Mouse (Mus musculus) CH12.LX (cell line): Measurements from ENCODE around the gene Rps11. TPM values are rescaled to one million over a fixed set of nuclear protein-coding genes. Genes with fewer than 3 reads are reported as not detected.

Experiments used
- DNase-seq: peaks from one replicate; pipeline ENCODE4 v3.0.0-alpha.2; 2013; ENCODE audit errors: extremely low read depth
- H3K27ac ChIP-seq: 2 replicates; pipeline ENCODE4 v1.5.1; 2012; ENCODE audit warnings: low read depth, mild to moderate bottlenecking, control low read depth, moderate library complexity; ENCODE audit not compliant: insufficient read depth
- H3K27me3 ChIP-seq: replicated peaks from 2 replicates; pipeline ENCODE3; 2012; ENCODE audit warnings: inconsistent platforms
- H3K36me3 ChIP-seq, 2 experiments: replicated peaks in 1 of 2; 2 replicates each; pipeline versions ENCODE3 to v1.6.1; 2012; ENCODE audit warnings: inconsistent platforms in 1 of 2, low read length in 1 of 2, mild to moderate bottlenecking in 1 of 2, mixed read lengths in 1 of 2, moderate library complexity in 1 of 2; ENCODE audit not compliant: control insufficient read depth in 1 of 2, insufficient read depth in 1 of 2
- H3K4me1 ChIP-seq, 2 experiments: 2 replicates each; pipeline ENCODE4 v1.6.1; 2012; ENCODE audit warnings: inconsistent platforms in 1 of 2, moderate library complexity in 1 of 2; ENCODE audit not compliant: insufficient read depth in 2 of 2, control insufficient read depth in 1 of 2
- H3K4me2 ChIP-seq: 2 replicates; pipeline ENCODE4 v1.6.1; 2012; ENCODE audit warnings: low read depth, mild to moderate bottlenecking, control low read depth; ENCODE audit not compliant: poor library complexity, insufficient read depth, severe bottlenecking
- H3K4me3 ChIP-seq, 3 experiments: fragments of 150-350 bp in 1 of 3; sonication (generic) in 1 of 3; replicated peaks in 1 of 3; 2 replicates each; pipeline versions ENCODE3 to v1.5.1; 2011 to 2012; ENCODE audit warnings: low read depth in 2 of 3, low read length in 2 of 3, mild to moderate bottlenecking in 2 of 3, moderate library complexity in 2 of 3, control low read depth in 1 of 3, improper control_type of control experiment in 1 of 3, inconsistent platforms in 1 of 3, mixed read lengths in 1 of 3; ENCODE audit not compliant: poor library complexity in 1 of 3
- H3K79me2 ChIP-seq: replicated peaks from 2 replicates; pipeline ENCODE4 v1.6.1; 2012; ENCODE audit warnings: mild to moderate bottlenecking, moderate library complexity; ENCODE audit not compliant: control insufficient read depth, poor library complexity, insufficient read depth, severe bottlenecking; ENCODE audit errors: extremely low read depth
- H3K9ac ChIP-seq: 2 replicates; pipeline ENCODE4 v1.6.1; 2012; ENCODE audit warnings: low read depth, mild to moderate bottlenecking, control low read depth, moderate library complexity; ENCODE audit not compliant: insufficient read depth
- H3K9me3 ChIP-seq: replicated peaks from 2 replicates; pipeline ENCODE3; 2012; ENCODE audit warnings: low read length, inconsistent platforms, mixed read lengths
- BHLHE40 ChIP-seq: IDR thresholded peaks from 2 replicates; pipeline ENCODE4 v1.6.1; 2011; ENCODE audit warnings: mild to moderate bottlenecking, low read depth, low read length, improper control_type of control experiment
- CHD1 ChIP-seq: IDR thresholded peaks from 2 replicates; pipeline ENCODE4 v1.6.1; 2012; ENCODE audit warnings: low read depth, low read length, improper control_type of control experiment, inconsistent platforms
- CHD2 ChIP-seq: IDR thresholded peaks from 2 replicates; pipeline ENCODE4 v1.6.1; 2011; ENCODE audit warnings: low read length, improper control_type of control experiment
- CTCF ChIP-seq, 2 experiments: IDR thresholded peaks in 1 of 2; conservative IDR thresholded peaks in 1 of 2; 2 replicates each; pipeline ENCODE4 v1.5.1; 2011 to 2012; ENCODE audit warnings: low read depth in 2 of 2, low read length in 2 of 2, improper control_type of control experiment in 1 of 2, inconsistent platforms in 1 of 2, mild to moderate bottlenecking in 1 of 2, moderate library complexity in 1 of 2
- E2F4 ChIP-seq: IDR thresholded peaks from 2 replicates; pipeline ENCODE4 v1.6.1; 2011; ENCODE audit warnings: low read depth, low read length, improper control_type of control experiment; ENCODE audit not compliant: insufficient replicate concordance
- ELF1 ChIP-seq: IDR thresholded peaks from 2 replicates; pipeline ENCODE4 v1.6.1; 2014; ENCODE audit warnings: low read depth, mild to moderate bottlenecking, inconsistent platforms, low read length, improper control_type of control experiment
- EP300 ChIP-seq: IDR thresholded peaks from 2 replicates; pipeline ENCODE4 v1.6.1; 2011; ENCODE audit warnings: low read length, improper control_type of control experiment
- GABPA ChIP-seq: IDR thresholded peaks from 2 replicates; pipeline ENCODE4 v1.6.1; 2012; ENCODE audit warnings: low read depth, low read length, improper control_type of control experiment, inconsistent platforms; ENCODE audit not compliant: insufficient replicate concordance
- HCFC1 ChIP-seq: IDR thresholded peaks from 2 replicates; pipeline ENCODE4 v1.6.1; 2012; ENCODE audit warnings: low read depth, mild to moderate bottlenecking, inconsistent platforms, low read length, improper control_type of control experiment
- IRF4 ChIP-seq: IDR thresholded peaks from 2 replicates; pipeline ENCODE4 v1.6.1; 2014; ENCODE audit warnings: low read depth, mild to moderate bottlenecking, inconsistent platforms, low read length, improper control_type of control experiment
- JUN ChIP-seq: IDR thresholded peaks from 2 replicates; pipeline ENCODE4 v1.6.1; 2011; ENCODE audit warnings: low read depth, mild to moderate bottlenecking, low read length, improper control_type of control experiment, moderate library complexity; ENCODE audit not compliant: insufficient read depth
- JUND ChIP-seq: conservative IDR thresholded peaks from 2 replicates; pipeline ENCODE4 v1.6.1; 2011; ENCODE audit warnings: low read depth, low read length, improper control_type of control experiment
- KAT2A ChIP-seq: IDR thresholded peaks from 2 replicates; pipeline ENCODE4 v1.6.1; 2012; ENCODE audit warnings: low read length, improper control_type of control experiment, inconsistent platforms; ENCODE audit not compliant: insufficient replicate concordance
- MAFK ChIP-seq: IDR thresholded peaks from 2 replicates; pipeline ENCODE4 v1.6.1; 2011; ENCODE audit warnings: low read length, improper control_type of control experiment; ENCODE audit not compliant: insufficient replicate concordance
- MAX ChIP-seq: IDR thresholded peaks from 2 replicates; pipeline ENCODE4 v1.6.1; 2011; ENCODE audit warnings: low read length, improper control_type of control experiment
- MAZ ChIP-seq: IDR thresholded peaks from 2 replicates; pipeline ENCODE4 v1.6.1; 2012; ENCODE audit warnings: low read depth, mild to moderate bottlenecking, inconsistent platforms, low read length, improper control_type of control experiment, moderate library complexity
- MEF2A ChIP-seq: IDR thresholded peaks from 2 replicates; pipeline ENCODE4 v1.6.1; 2014; ENCODE audit warnings: low read depth, mild to moderate bottlenecking, inconsistent platforms, low read length, improper control_type of control experiment, borderline replicate concordance
- NELFE ChIP-seq: IDR thresholded peaks from 2 replicates; pipeline ENCODE4 v1.6.1; 2011; ENCODE audit warnings: low read depth, low read length, improper control_type of control experiment
- NRF1 ChIP-seq: IDR thresholded peaks from 2 replicates; pipeline ENCODE4 v1.6.1; 2014; ENCODE audit warnings: low read depth, mild to moderate bottlenecking, inconsistent platforms, low read length, improper control_type of control experiment, moderate library complexity
- PAX5 ChIP-seq: IDR thresholded peaks from 2 replicates; pipeline ENCODE4 v1.6.1; 2012; ENCODE audit warnings: low read length, inconsistent platforms, mixed read lengths
- POLR2AphosphoS2 ChIP-seq: IDR thresholded peaks from 2 replicates; pipeline ENCODE4 v1.6.1; 2011; ENCODE audit warnings: low read depth, low read length, improper control_type of control experiment
- RCOR1 ChIP-seq: conservative IDR thresholded peaks from 2 replicates; pipeline ENCODE4 v1.6.1; 2012; ENCODE audit warnings: low read depth, mild to moderate bottlenecking, inconsistent platforms, low read length, improper control_type of control experiment
- SIN3A ChIP-seq: IDR thresholded peaks from 2 replicates; pipeline ENCODE4 v1.6.1; 2012; ENCODE audit warnings: low read length, improper control_type of control experiment, inconsistent platforms
- SMC3 ChIP-seq: IDR thresholded peaks from 2 replicates; pipeline ENCODE4 v1.6.1; 2011; ENCODE audit warnings: low read depth, low read length, improper control_type of control experiment
- TBP ChIP-seq: conservative IDR thresholded peaks from 2 replicates; pipeline ENCODE4 v1.6.1; 2011; ENCODE audit warnings: low read depth, low read length, improper control_type of control experiment
- TCF12 ChIP-seq: IDR thresholded peaks from 2 replicates; pipeline ENCODE4 v1.6.1; 2014; ENCODE audit warnings: low read depth, mild to moderate bottlenecking, inconsistent platforms, low read length, improper control_type of control experiment
- UBTF ChIP-seq: IDR thresholded peaks from 2 replicates; pipeline ENCODE4 v1.6.1; 2012; ENCODE audit warnings: low read depth, mild to moderate bottlenecking, inconsistent platforms, low read length, improper control_type of control experiment, moderate library complexity
- USF1 ChIP-seq: IDR thresholded peaks from 2 replicates; pipeline ENCODE4 v1.6.1; 2014; ENCODE audit warnings: low read depth, mild to moderate bottlenecking, inconsistent platforms, low read length, improper control_type of control experiment
- ZC3H11A ChIP-seq: IDR thresholded peaks from 2 replicates; pipeline ENCODE4 v1.6.1; 2012; ENCODE audit warnings: low read depth, mild to moderate bottlenecking, inconsistent platforms, low read length, improper control_type of control experiment
- ZMIZ1 ChIP-seq: IDR thresholded peaks from 2 replicates; pipeline ENCODE4 v1.6.1; 2012; ENCODE audit warnings: low read depth, mild to moderate bottlenecking, inconsistent platforms, low read length, improper control_type of control experiment
- dilution Hi-C: fragments of 300-500 bp; cut with MboI; formaldehyde crosslinking; loops from 2 replicates; pipeline ENCODE4 v1.14.3; 2020; ENCODE audit warnings: low sequenced_read_pairs; ENCODE audit not compliant: extremely low pct_unique_long_range_greater_than_20kb, extremely low pct_ligation_motif_present
- in situ Hi-C: fragments of 300-500 bp; cut with MboI; formaldehyde crosslinking; loops from 3 replicates; pipeline ENCODE4 v1.14.3; 2019; ENCODE audit warnings: low sequenced_read_pairs, low pct_ligation_motif_present, low pct_unique_long_range_greater_than_20kb, mixed read lengths
- polyA plus RNA-seq: library from polyadenylated mRNA; unstranded; fragments of >175 nt; gene quantifications from 2 replicates; pipeline ENCODE4 v1.2.1, GENCODE M21; 2012; ENCODE audit warnings: low read depth; ENCODE audit not compliant: insufficient read length
- total RNA-seq, 2 experiments: library from RNA; depleted of rRNA; stranded (reverse); fragments of 300-350 nt in 1 of 2; fragments of >200 nt in 1 of 2; gene quantifications; 2 replicates each; pipeline ENCODE4 v1.2.3; 2012 to 2014

Rps11 gene
- total and polyA plus RNA-seq, 3 experiments = 898 to 1,839 (median 1,699) TPM

DNA sequence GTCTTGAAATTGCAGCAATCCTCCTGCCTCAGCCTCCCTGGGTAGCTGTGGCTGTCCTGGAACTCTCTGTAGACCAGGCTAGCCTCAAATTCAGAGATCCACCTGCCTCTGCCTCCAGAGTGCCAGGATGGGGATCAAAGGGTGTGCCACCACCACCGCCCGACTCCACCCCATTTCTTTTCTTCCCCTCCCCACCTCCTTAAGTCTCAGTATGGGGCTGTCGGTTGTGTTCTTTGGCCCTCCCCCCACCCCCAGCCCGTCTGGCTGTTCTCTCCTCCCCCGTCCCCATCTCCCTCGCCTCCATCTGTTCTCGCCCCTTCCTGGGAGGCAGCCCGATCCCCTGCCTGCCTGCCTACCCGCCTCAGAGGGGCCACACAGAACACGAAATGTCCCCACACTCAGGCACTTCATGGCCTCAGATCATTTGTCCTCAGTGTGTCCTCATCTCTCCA, 42.7 kb upstream of the Rps11 start:
- no peak for TF ChIP-seq ELF1
- no peak for TF ChIP-seq TBP
- no peak for TF ChIP-seq IRF4
- no peak for TF ChIP-seq SIN3A
- TF ChIP-seq MAX = no peak
- TF ChIP-seq HCFC1 = no peak
- no peak for TF ChIP-seq BHLHE40
- TF ChIP-seq JUND = no peak
- no peak for TF ChIP-seq UBTF
- TF ChIP-seq CHD2 = no peak
- TF ChIP-seq PAX5 = no peak
- TF ChIP-seq E2F4 = no peak
- TF ChIP-seq KAT2A = no peak
- dilution Hi-C loops = no loop called here
- Histone ChIP-seq H3K4me2 (no peak overlapping the region), H3K9me3 (peaks cover 31% of the 10 kb centered on the region), H3K9ac (no peak overlapping the region), H3K27ac (no peak overlapping the region), H3K36me3 (no peaks in the 10 kb centered on the region), H3K4me1 (peaks cover 0 to 8% of the 10 kb centered on the region in 2 experiments; a peak in 3 of 4 replicates), H3K79me2 (no peaks in the 10 kb centered on the region), H3K4me3 (no peak overlapping the region), H3K27me3 (peaks cover 71% of the 10 kb centered on the region)
- in situ Hi-C loops = loop anchor here (10.0 kb wide), 1 partner anchor 138 kb away; no protein-coding TSS in a partner anchor
- DNase-seq = no peak

- H3K79me2 ChIP-seq = no peaks in the 10 kb centered on the region
- no peak overlapping the region for H3K27ac ChIP-seq
- dilution Hi-C loops (no loop called here), in situ Hi-C loops (loop anchor here (10.0 kb wide), 1 partner anchor 139 kb away; no protein-coding TSS in a partner anchor)
- peaks cover 68% of the 10 kb centered on the region for H3K27me3 ChIP-seq
- H3K9ac ChIP-seq = no peak overlapping the region
- TF ChIP-seq ZC3H11A (no peak), NRF1 (no peak), TCF12 (no peak), GABPA (no peak), NELFE (no peak), CHD1 (no peak), HCFC1 (no peak), ZMIZ1 (no peak), USF1 (no peak), POLR2AphosphoS2 (no peak), EP300 (no peak), KAT2A (no peak), SMC3 (no peak), MEF2A (no peak), MAZ (no peak), CTCF (conservative IDR thresholded peaks at IDR 0.05 in 1 of 2, IDR thresholded peaks at IDR 0.05 in 1 of 2; ENCODE audit: low read depth in 2 of 2, low read length in 2 of 2) (no peak), IRF4 (no peak), JUN (no peak), MAFK (no peak), RCOR1 (no peak)
- TF ChIP-seq, all 38 proteins: peak for 0
- Histone ChIP-seq H3K4me1 (peaks cover 0 to 11% of the 10 kb centered on the region in 2 experiments; a peak in 3 of 4 replicates), H3K4me3 (no peak overlapping the region), H3K9me3 (peaks cover 25% of the 10 kb centered on the region), H3K4me2 (no peak overlapping the region), H3K36me3 (peaks cover 0 to 4% of the 10 kb centered on the region in 2 experiments)
- no peak for DNase-seq
Measured at GRCm38 (mm10) chr7:45165701-45166100, 41.5 kb upstream of the Rps11 start.
